Mouse (Mus musculus): ENCODE data around the gene Zfp90.

DNA sequence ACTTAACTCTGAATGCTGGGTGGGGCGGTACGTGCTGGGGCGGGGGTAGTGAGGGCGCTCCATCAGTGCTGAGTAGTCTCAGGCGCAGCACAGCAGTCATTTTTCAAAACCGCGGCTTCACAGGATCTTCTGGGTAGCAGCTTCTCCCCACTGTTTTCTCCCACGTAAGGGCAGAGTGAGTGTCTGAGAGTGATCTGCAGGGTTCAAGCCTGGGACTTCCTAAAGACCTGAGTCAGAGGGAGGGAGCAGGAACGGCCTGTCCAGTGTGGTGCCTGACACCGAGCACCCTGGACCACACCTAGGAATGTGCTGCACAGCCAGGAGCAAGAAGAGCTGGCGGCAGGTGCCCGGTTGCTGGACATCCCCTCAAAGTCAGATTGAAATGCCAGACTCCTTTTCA lies 16.0 kb downstream of the Zfp90 start:
- no peak for TF ChIP-seq GATA1 (IDR thresholded peaks at IDR 0.05; ENCODE audit: low read length)
- TF ChIP-seq TAL1 (IDR thresholded peaks at IDR 0.05; ENCODE audit: low read length) = no peak
